Mouse (Mus musculus) stomach, embryonic 16.5 days (tissue): ENCODE data around the gene Gm10203. TPM values are rescaled to one million over a fixed set of nuclear protein-coding genes. Genes with fewer than 3 reads are reported as not detected.

ENCODE experiments used
- ATAC-seq: fragments of 200-750 bp; cut with Nextera tagmentation; 2 replicates; pipeline ENCODE4 v1.8.0; 2017; ENCODE audit warnings: moderate number of reproducible peaks, moderate TSS enrichment; ENCODE audit not compliant: insufficient read depth, low FRiP score
- H3K27ac ChIP-seq: fragments of 300-500 bp; sonication (generic); 2 replicates; pipeline ENCODE4 v1.5.1; 2014; ENCODE audit warnings: low read length
- H3K27me3 ChIP-seq: fragments of 300-500 bp; sonication (generic); 2 replicates; pipeline ENCODE4 v1.6.1; 2014; ENCODE audit warnings: low read length, control low read depth, mixed read lengths; ENCODE audit not compliant: control insufficient read depth, insufficient read depth
- H3K36me3 ChIP-seq: fragments of 300-500 bp; sonication (generic); 2 replicates; pipeline ENCODE4 v1.6.1; 2014; ENCODE audit warnings: low read length; ENCODE audit not compliant: control insufficient read depth, insufficient read depth
- H3K4me1 ChIP-seq: fragments of 300-500 bp; sonication (generic); 2 replicates; pipeline ENCODE4 v1.6.1; 2014; ENCODE audit warnings: low read length, control low read depth, mixed read lengths; ENCODE audit not compliant: control insufficient read depth, insufficient read depth
- H3K4me2 ChIP-seq: fragments of 300-500 bp; sonication (generic); 2 replicates; pipeline ENCODE4 v1.6.1; 2014; ENCODE audit warnings: low read depth, low read length, mixed read lengths
- H3K4me3 ChIP-seq: fragments of 300-500 bp; sonication (generic); replicated peaks from 2 replicates; pipeline ENCODE4 v1.5.1; 2014; ENCODE audit warnings: mild to moderate bottlenecking, low read length
- H3K9ac ChIP-seq: fragments of 300-500 bp; sonication (generic); 2 replicates; pipeline ENCODE4 v1.6.1; 2014; ENCODE audit warnings: low read length
- H3K9me3 ChIP-seq: fragments of 300-500 bp; sonication (generic); replicated peaks from 2 replicates; pipeline ENCODE4 v1.6.1; 2016; ENCODE audit warnings: low read length, control low read depth; ENCODE audit not compliant: control insufficient read depth
- WGBS: fragments of 180-500 bp; shearing (Covaris S2); extraction: QIAGEN DNeasy Blood & Tissue Kit; methylation state at CpG from one replicate; pipeline ENCODE4 v1.1.7; 2014; 5-methylcytosine and 5-hydroxymethylcytosine counted together
- polyA plus RNA-seq: library from polyadenylated mRNA; unstranded; fragments of >200 nt; fragmentation: Nextera tagmentation; extraction: Ambion mirVana; gene quantifications from 2 replicates; pipeline ENCODE4 v1.2.1, GENCODE M21; 2015

The Gm10203 gene
- polyA plus RNA-seq, 1 experiment from 2014 or later, result not detected

- peaks cover 16% of the 10 kb centered on the region for H3K36me3 ChIP-seq
- peak overlapping the region; percentile 65 for H3K4me2 ChIP-seq
- WGBS, result 4% methylated on average over 36 of the region's 36 CpGs
These were observed 11.6 kb downstream of the Gm10203 start for GRCm38 (mm10) chr6:149141393-149142173.

GRCm38 (mm10) chr6:149145143-149145542 lies 15.2 kb downstream of the Gm10203 start:
- H3K4me3 ChIP-seq, result no peak overlapping the region
- WGBS, result 97% methylated on average over 1 of the region's 1 CpGs
- peaks cover 16% of the 10 kb centered on the region for H3K36me3 ChIP-seq
- no peak overlapping the region for H3K9ac ChIP-seq
- H3K9me3 ChIP-seq, result 0 out of 2 replicates have a peak, but pooled peaks cover 3% of the 10 kb centered on the region
- ATAC-seq, result no peak
- no peak overlapping the region for H3K4me2 ChIP-seq
- H3K27me3 ChIP-seq, result no peaks in the 10 kb centered on the region
- peaks cover 8% of the 10 kb centered on the region for H3K4me1 ChIP-seq
- no peak overlapping the region for H3K27ac ChIP-seq

More at GRCm38 (mm10) chr6:149141393-149142173, 11.6 kb downstream of the Gm10203 start:
- Histone ChIP-seq H3K4me1 (peaks cover 8% of the 10 kb centered on the region), H3K27me3 (no peaks in the 10 kb centered on the region), H3K27ac (peak overlapping the region; percentile 86), H3K9ac (peak overlapping the region; percentile 80), H3K4me3 (peak overlapping the region; percentile 62), H3K9me3 (0 out of 2 replicates have a peak, but pooled peaks cover 3% of the 10 kb centered on the region)
- peak; percentile 96 for ATAC-seq

- 0 out of 2 replicates have a peak, but pooled peaks cover 11% of the 10 kb centered on the region for H3K36me3 ChIP-seq
- WGBS, result 51% methylated on average over 7 of the region's 7 CpGs
- H3K4me2 ChIP-seq, result no peak overlapping the region
- peak; percentile 92 for ATAC-seq
- peak overlapping the region; percentile 28 for H3K27ac ChIP-seq
- H3K27me3 ChIP-seq, result no peaks in the 10 kb centered on the region
- no peak overlapping the region for H3K4me3 ChIP-seq
- H3K9me3 ChIP-seq, result 0 out of 2 replicates have a peak, but pooled peaks cover 3% of the 10 kb centered on the region
- no peak overlapping the region for H3K9ac ChIP-seq
- no peaks in the 10 kb centered on the region for H3K4me1 ChIP-seq
These were observed 18.7 kb downstream of the Gm10203 start for GRCm38 (mm10) chr6:149148436-149149229.

GRCm38 (mm10) chr6:149152119-149152518 lies 22.1 kb downstream of the Gm10203 start:
- no peak for ATAC-seq
- 85% methylated on average over 2 of the region's 2 CpGs for WGBS

GRCm38 (mm10) chr6:149153473-149154115 lies 23.6 kb downstream of the Gm10203 start:
- peak overlapping the region; percentile 60 for H3K27ac ChIP-seq
- no peak overlapping the region for H3K4me2 ChIP-seq
- 36% methylated on average over 6 of the region's 6 CpGs for WGBS

More at GRCm38 (mm10) chr6:149152119-149152518, 22.1 kb downstream of the Gm10203 start:
- Histone ChIP-seq H3K4me1 (peaks cover 12% of the 10 kb centered on the region), H3K9ac (no peak overlapping the region), H3K27me3 (no peaks in the 10 kb centered on the region), H3K4me2 (no peak overlapping the region), H3K36me3 (no peaks in the 10 kb centered on the region), H3K27ac (no peak overlapping the region), H3K9me3 (no peaks in the 10 kb centered on the region), H3K4me3 (no peak overlapping the region)

GRCm38 (mm10) chr6:149154116-149155030 lies 24.4 kb downstream of the Gm10203 start:
- peak; percentile 18; the same call in 1 of the 2 replicates for ATAC-seq
- Histone ChIP-seq H3K4me1 (peaks cover 12% of the 10 kb centered on the region), H3K9ac (no peak overlapping the region), H3K27me3 (no peaks in the 10 kb centered on the region), H3K4me2 (no peak overlapping the region), H3K27ac (peak overlapping the region; percentile 65), H3K36me3 (no peaks in the 10 kb centered on the region), H3K9me3 (no peaks in the 10 kb centered on the region), H3K4me3 (no peak overlapping the region)
- 17% methylated on average over 8 of the region's 8 CpGs for whole genome bisulfite sequencing

More at GRCm38 (mm10) chr6:149153473-149154115, 23.6 kb downstream of the Gm10203 start:
- no peaks in the 10 kb centered on the region for H3K27me3 ChIP-seq
- H3K4me3 ChIP-seq, result no peak overlapping the region
- ATAC-seq, result no peak
- peaks cover 12% of the 10 kb centered on the region for H3K4me1 ChIP-seq
- H3K36me3 ChIP-seq, result no peaks in the 10 kb centered on the region
- no peaks in the 10 kb centered on the region for H3K9me3 ChIP-seq
- H3K9ac ChIP-seq, result no peak overlapping the region

GRCm38 (mm10) chr6:149155031-149155841 lies 25.3 kb downstream of the Gm10203 start:
- Histone ChIP-seq H3K27me3 (no peaks in the 10 kb centered on the region), H3K4me2 (no peak overlapping the region), H3K27ac (peak overlapping the region; percentile 65), H3K9me3 (no peaks in the 10 kb centered on the region), H3K4me3 (no peak overlapping the region), H3K9ac (no peak overlapping the region), H3K4me1 (peaks cover 12% of the 10 kb centered on the region), H3K36me3 (no peaks in the 10 kb centered on the region)
- peak; percentile 54; the same call in 1 of the 2 replicates for ATAC-seq
- WGBS, result 29% methylated on average over 3 of the region's 3 CpGs
